Mouse (Mus musculus): Measurements from ENCODE around the gene Olfr702. TPM values are rescaled to one million over a fixed set of nuclear protein-coding genes. Genes with fewer than 3 reads are reported as not detected.

Gene Olfr702
- not detected in 2 replicates for polyA plus RNA-seq (2015; fragmentation: Nextera tagmentation; extraction: Ambion mirVana)

DNA sequence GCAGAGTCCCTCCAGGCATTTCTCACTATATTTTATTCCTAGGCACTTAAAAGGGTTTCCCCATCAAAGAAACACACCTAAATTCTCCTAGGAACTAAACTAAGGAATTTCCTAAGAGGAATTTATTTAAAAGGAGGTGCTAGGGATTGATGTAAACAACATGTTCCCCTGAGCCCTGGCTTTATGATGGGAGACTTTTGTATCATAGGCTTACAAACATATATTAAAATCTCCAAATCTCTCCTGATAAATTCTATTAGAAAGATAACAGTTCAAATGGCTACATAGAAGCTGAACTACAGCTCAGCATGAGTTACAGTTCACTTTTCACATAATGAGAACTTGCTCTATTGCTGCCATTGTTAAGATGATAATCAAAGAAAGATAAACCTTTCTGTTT is at the start of gene Olfr702:
Olfr702 (minus strand) TSS at position 101 of the 400 bp plus-strand sequence.
- H3K9me3 ChIP-seq, result no peaks in the 10 kb centered on the region
- no peaks in the 10 kb centered on the region for H3K4me1 ChIP-seq
- H3K27ac ChIP-seq, result no peak within 1 kb of the TSS
- H3K4me2 ChIP-seq, result no peak within 1 kb of the TSS
- no peak for ATAC-seq (ENCODE audit: insufficient read depth, low FRiP score, low read depth)
- no peak within 1 kb of the TSS for H3K4me3 ChIP-seq (replicated peaks)
- no peaks in the 10 kb centered on the region for H3K36me3 ChIP-seq
- no peaks in the 10 kb centered on the region for H3K27me3 ChIP-seq (replicated peaks)
- no peak within 1 kb of the TSS for H3K9ac ChIP-seq

GRCm38 (mm10) chr7:106876791-106877190 is 43.1 kb upstream of the Olfr702 start, which contains the start of gene Olfr705:
TSS of gene Olfr705 (minus strand) at chr7:106876891.
- no peak for ATAC-seq (ENCODE audit: insufficient read depth, low FRiP score, low read depth)
- Histone ChIP-seq H3K27me3 (replicated peaks) (no peaks in the 10 kb centered on the region), H3K4me3 (replicated peaks) (no peak within 1 kb of the TSS), H3K36me3 (no peaks in the 10 kb centered on the region), H3K4me1 (no peaks in the 10 kb centered on the region), H3K27ac (no peak within 1 kb of the TSS), H3K9me3 (no peaks in the 10 kb centered on the region), H3K9ac (no peak within 1 kb of the TSS), H3K4me2 (no peak within 1 kb of the TSS)
- 78% methylated on average over 3 of the region's 3 CpGs for WGBS

DNA sequence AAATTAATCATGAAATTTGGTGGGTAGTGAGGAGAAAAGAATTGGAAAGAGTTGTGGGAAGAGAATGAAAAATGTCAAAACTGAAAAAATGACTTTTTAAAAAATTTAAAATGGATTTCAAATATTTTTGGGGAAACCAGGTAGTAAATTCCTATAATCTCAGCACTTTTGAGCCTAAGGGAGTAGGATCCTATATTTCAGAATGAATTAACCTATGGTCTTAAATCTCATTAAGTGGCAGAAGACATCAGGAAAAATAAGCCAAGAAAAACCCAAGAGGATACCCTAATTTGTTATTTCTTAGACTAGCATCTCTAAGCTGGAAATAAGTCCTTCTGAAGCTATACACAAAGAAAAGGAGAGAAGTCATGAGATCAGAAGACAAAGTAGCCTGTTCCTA is 29.2 kb upstream of the Olfr702 start, which contains the start of gene Olfr704:
Olfr704 (plus strand) TSS at position 301 of the 400 bp plus-strand sequence.
- no peak within 1 kb of the TSS for H3K4me2 ChIP-seq
- no peaks in the 10 kb centered on the region for H3K9me3 ChIP-seq
- no peaks in the 10 kb centered on the region for H3K4me1 ChIP-seq
- ATAC-seq (ENCODE audit: insufficient read depth, low FRiP score, low read depth), result no peak
- no peaks in the 10 kb centered on the region for H3K27me3 ChIP-seq (replicated peaks)
- H3K27ac ChIP-seq, result no peak within 1 kb of the TSS
- H3K4me3 ChIP-seq (replicated peaks), result no peak within 1 kb of the TSS
- no peak within 1 kb of the TSS for H3K9ac ChIP-seq
- H3K36me3 ChIP-seq, result no peaks in the 10 kb centered on the region

DNA sequence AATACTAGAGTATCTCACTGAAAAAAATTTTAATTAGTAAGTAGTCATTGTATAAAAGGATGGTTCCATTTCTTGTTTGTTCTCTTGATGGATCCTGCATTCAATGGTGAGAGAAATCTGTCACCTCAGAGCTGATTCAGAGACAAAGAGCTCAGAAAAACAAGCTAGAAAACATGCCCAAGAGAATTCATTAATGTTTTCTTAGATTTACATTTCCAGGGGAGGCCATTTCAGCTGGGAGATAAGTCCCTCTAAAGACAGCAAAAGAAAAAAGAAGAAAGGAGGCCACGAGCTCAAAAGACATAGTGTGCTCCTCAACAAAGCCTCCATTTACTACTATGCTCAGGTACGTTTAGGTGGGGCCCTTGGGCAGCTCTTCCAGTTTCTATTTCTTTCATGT is 9.4 kb upstream of the Olfr702 start, which contains the start of gene Olfr703:
Olfr703 (plus strand) TSS at position 301 of the 400 bp plus-strand sequence.
- WGBS, result 57% methylated on average over 2 of the region's 2 CpGs
- Histone ChIP-seq H3K9me3 (no peaks in the 10 kb centered on the region), H3K4me1 (no peaks in the 10 kb centered on the region), H3K4me3 (replicated peaks) (no peak within 1 kb of the TSS), H3K27me3 (replicated peaks) (no peaks in the 10 kb centered on the region), H3K36me3 (no peaks in the 10 kb centered on the region), H3K9ac (no peak within 1 kb of the TSS), H3K4me2 (no peak within 1 kb of the TSS), H3K27ac (no peak within 1 kb of the TSS)
- no peak for ATAC-seq (ENCODE audit: insufficient read depth, low FRiP score, low read depth)

DNA sequence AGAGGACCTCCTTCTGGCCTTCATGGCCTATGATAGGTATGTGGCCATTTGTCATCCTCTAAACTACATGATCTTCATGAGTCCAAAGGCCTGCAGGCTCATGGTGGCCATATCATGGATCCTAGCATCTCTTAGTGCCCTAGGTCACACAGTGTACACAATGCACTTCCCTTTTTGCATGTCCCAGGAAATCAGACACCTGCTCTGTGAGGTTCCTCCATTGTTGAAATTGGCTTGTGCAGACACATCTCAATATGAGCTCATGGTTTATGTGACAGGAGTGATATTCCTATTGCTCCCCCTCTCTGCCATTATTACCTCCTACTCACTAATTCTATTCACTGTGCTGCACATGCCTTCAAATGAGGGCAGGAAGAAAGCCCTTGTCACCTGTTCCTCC is 15.3 kb downstream of the Olfr702 start:
- Histone ChIP-seq H3K9me3 (no peaks in the 10 kb centered on the region), H3K27ac (no peak overlapping the region), H3K9ac (no peak overlapping the region), H3K27me3 (replicated peaks) (no peaks in the 10 kb centered on the region), H3K36me3 (no peaks in the 10 kb centered on the region), H3K4me3 (replicated peaks) (no peak overlapping the region), H3K4me2 (no peak overlapping the region), H3K4me1 (no peaks in the 10 kb centered on the region)
- no peak for ATAC-seq (ENCODE audit: insufficient read depth, low FRiP score, low read depth)

DNA sequence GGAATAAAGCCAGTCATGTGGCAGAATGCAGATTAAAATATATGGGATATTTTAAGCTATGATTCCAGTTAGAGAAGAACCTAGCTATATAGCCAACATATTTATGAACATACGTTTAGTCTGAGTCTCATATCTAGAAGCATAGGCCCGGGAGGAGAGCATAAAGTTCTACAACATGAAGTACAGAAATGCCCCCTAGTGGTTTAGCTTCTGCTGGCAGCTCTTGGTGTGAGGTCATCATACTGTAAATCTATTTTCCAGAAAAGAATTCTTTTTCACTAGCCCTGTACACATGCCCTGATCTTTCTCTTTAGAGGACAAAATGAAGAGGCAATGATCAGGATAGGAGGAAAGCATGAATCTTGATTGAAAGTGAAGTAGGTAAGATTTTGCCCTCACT is 17.9 kb downstream of the Olfr702 start:
- 40% methylated on average over 2 of the region's 2 CpGs for WGBS
- Histone ChIP-seq H3K36me3 (no peaks in the 10 kb centered on the region), H3K27ac (no peak overlapping the region), H3K4me1 (no peaks in the 10 kb centered on the region), H3K4me3 (replicated peaks) (no peak overlapping the region), H3K27me3 (replicated peaks) (no peaks in the 10 kb centered on the region), H3K4me2 (no peak overlapping the region), H3K9ac (no peak overlapping the region), H3K9me3 (no peaks in the 10 kb centered on the region)
- ATAC-seq (ENCODE audit: insufficient read depth, low FRiP score, low read depth), result no peak

GRCm38 (mm10) chr7:106813829-106814228 is 19.9 kb downstream of the Olfr702 start, which contains the start of gene Olfr701:
TSS of gene Olfr701 (plus strand) at chr7:106814129.
- Histone ChIP-seq H3K4me3 (replicated peaks) (no peak within 1 kb of the TSS), H3K27me3 (replicated peaks) (no peaks in the 10 kb centered on the region), H3K4me1 (no peaks in the 10 kb centered on the region), H3K27ac (no peak within 1 kb of the TSS), H3K4me2 (no peak within 1 kb of the TSS), H3K9ac (no peak within 1 kb of the TSS), H3K9me3 (no peaks in the 10 kb centered on the region), H3K36me3 (no peaks in the 10 kb centered on the region)
- no peak for ATAC-seq (ENCODE audit: insufficient read depth, low FRiP score, low read depth)
- 63% methylated on average over 2 of the region's 2 CpGs for WGBS

DNA sequence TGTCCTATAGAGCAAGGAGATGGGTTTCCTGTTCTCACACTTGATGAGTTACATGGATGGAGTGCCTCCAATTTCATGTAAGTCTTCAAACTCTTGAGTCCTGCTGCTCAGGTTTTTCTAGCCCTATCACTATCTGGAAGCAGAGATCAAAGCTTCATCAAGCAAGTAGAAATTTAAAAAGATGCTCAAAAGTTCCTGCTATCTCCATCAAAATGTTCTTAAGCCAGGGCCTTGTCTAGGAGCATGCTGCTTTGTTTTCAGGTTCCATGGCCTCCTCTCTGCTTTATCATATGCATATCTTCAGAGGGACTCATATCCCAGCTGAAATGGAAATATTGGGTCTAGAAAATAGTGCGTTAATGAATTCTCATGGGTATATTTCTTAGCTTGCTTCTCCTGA is 25.0 kb downstream of the Olfr702 start, which contains the start of gene Olfr700:
Olfr700 (minus strand) TSS at position 101 of the 400 bp plus-strand sequence.
- no peak within 1 kb of the TSS for H3K9ac ChIP-seq
- H3K4me2 ChIP-seq, result no peak within 1 kb of the TSS
- no peaks in the 10 kb centered on the region for H3K4me1 ChIP-seq
- no peak within 1 kb of the TSS for H3K27ac ChIP-seq
- WGBS, result 93% methylated on average over 1 of the region's 1 CpGs
- H3K27me3 ChIP-seq (replicated peaks), result no peaks in the 10 kb centered on the region
- no peak for ATAC-seq (ENCODE audit: insufficient read depth, low FRiP score, low read depth)
- no peaks in the 10 kb centered on the region for H3K36me3 ChIP-seq
- no peaks in the 10 kb centered on the region for H3K9me3 ChIP-seq
- no peak within 1 kb of the TSS for H3K4me3 ChIP-seq (replicated peaks)

- Histone ChIP-seq H3K9ac (no peak within 1 kb of the TSS), H3K27me3 (replicated peaks) (no peaks in the 10 kb centered on the region), H3K4me1 (no peaks in the 10 kb centered on the region), H3K9me3 (no peaks in the 10 kb centered on the region), H3K4me3 (replicated peaks) (no peak within 1 kb of the TSS), H3K4me2 (no peak within 1 kb of the TSS), H3K36me3 (no peaks in the 10 kb centered on the region), H3K27ac (no peak within 1 kb of the TSS)
- WGBS, result 69% methylated on average over 1 of the region's 1 CpGs
- no peak for ATAC-seq (ENCODE audit: insufficient read depth, low FRiP score, low read depth)
Measured at GRCm38 (mm10) chr7:106793098-106793497, 40.6 kb downstream of the Olfr702 start, which contains the start of gene Olfr699. TSS of gene Olfr699 (minus strand) at chr7:106793198.

GRCm38 (mm10) chr7:106788330-106788729 is 45.4 kb downstream of the Olfr702 start:
- no peak overlapping the region for H3K27ac ChIP-seq
- H3K4me3 ChIP-seq (replicated peaks), result no peak overlapping the region
- ATAC-seq (ENCODE audit: insufficient read depth, low FRiP score, low read depth), result no peak
- no peaks in the 10 kb centered on the region for H3K9me3 ChIP-seq
- no peaks in the 10 kb centered on the region for H3K36me3 ChIP-seq
- H3K4me1 ChIP-seq, result no peaks in the 10 kb centered on the region
- H3K4me2 ChIP-seq, result no peak overlapping the region
- no peaks in the 10 kb centered on the region for H3K27me3 ChIP-seq (replicated peaks)
- no peak overlapping the region for H3K9ac ChIP-seq

Other genes starting within 250 kb of the Olfr702 start
- gene Olfr693, start 153.3 kb downstream of the Olfr702 start, polyA plus RNA-seq (2015; fragmentation: Nextera tagmentation; extraction: Ambion mirVana), result not detected in 2 replicates
- not detected in 2 replicates for gene Olfr694, start 142.1 kb downstream of the Olfr702 start, polyA plus RNA-seq (2015; fragmentation: Nextera tagmentation; extraction: Ambion mirVana)
- gene Olfr695, start 117.5 kb downstream of the Olfr702 start, polyA plus RNA-seq (2015; fragmentation: Nextera tagmentation; extraction: Ambion mirVana), result not detected in 2 replicates
- not detected in 2 replicates for gene Olfr697, start 91.5 kb downstream of the Olfr702 start, polyA plus RNA-seq (2015; fragmentation: Nextera tagmentation; extraction: Ambion mirVana)
- not detected in 2 replicates for gene Olfr698, start 78.5 kb downstream of the Olfr702 start, polyA plus RNA-seq (2015; fragmentation: Nextera tagmentation; extraction: Ambion mirVana)
- not detected in 2 replicates for gene Olfr699, start 40.7 kb downstream of the Olfr702 start, polyA plus RNA-seq (2015; fragmentation: Nextera tagmentation; extraction: Ambion mirVana)
- gene Olfr700, start 25.1 kb downstream of the Olfr702 start, polyA plus RNA-seq (2015; fragmentation: Nextera tagmentation; extraction: Ambion mirVana), result not detected in 2 replicates
- gene Olfr701, start 19.8 kb downstream of the Olfr702 start, polyA plus RNA-seq (2015; fragmentation: Nextera tagmentation; extraction: Ambion mirVana), result not detected in 2 replicates
- gene Olfr703, start 9.5 kb upstream of the Olfr702 start, polyA plus RNA-seq (2015; fragmentation: Nextera tagmentation; extraction: Ambion mirVana), result not detected in 2 replicates
- gene Olfr704, start 29.3 kb upstream of the Olfr702 start, polyA plus RNA-seq (2015; fragmentation: Nextera tagmentation; extraction: Ambion mirVana), result not detected in 2 replicates
- not detected in 2 replicates for gene Olfr705, start 43.0 kb upstream of the Olfr702 start, polyA plus RNA-seq (2015; fragmentation: Nextera tagmentation; extraction: Ambion mirVana)
- gene Olfr706, start 54.3 kb upstream of the Olfr702 start, polyA plus RNA-seq (2015; fragmentation: Nextera tagmentation; extraction: Ambion mirVana), result not detected in 2 replicates
- not detected in 2 replicates for gene Olfr707, start 67.3 kb upstream of the Olfr702 start, polyA plus RNA-seq (2015; fragmentation: Nextera tagmentation; extraction: Ambion mirVana)
- gene Olfr1532-ps1, start 74.1 kb upstream of the Olfr702 start, polyA plus RNA-seq (2015; fragmentation: Nextera tagmentation; extraction: Ambion mirVana), result not detected in 2 replicates
- not detected in 2 replicates for gene Olfr709-ps1, start 98.3 kb upstream of the Olfr702 start, polyA plus RNA-seq (2015; fragmentation: Nextera tagmentation; extraction: Ambion mirVana)
- gene Olfr710, start 114.4 kb upstream of the Olfr702 start, polyA plus RNA-seq (2015; fragmentation: Nextera tagmentation; extraction: Ambion mirVana), result not detected in 2 replicates
- not detected in 2 replicates for gene Olfr6, start 130.0 kb upstream of the Olfr702 start, polyA plus RNA-seq (2015; fragmentation: Nextera tagmentation; extraction: Ambion mirVana)
- gene Olfr711, start 141.6 kb upstream of the Olfr702 start, polyA plus RNA-seq (2015; fragmentation: Nextera tagmentation; extraction: Ambion mirVana), result not detected in 2 replicates
- gene Olfr2, start 172.2 kb upstream of the Olfr702 start, polyA plus RNA-seq (2015; fragmentation: Nextera tagmentation; extraction: Ambion mirVana), result not detected in 2 replicates
- gene Olfr713, start 197.3 kb upstream of the Olfr702 start, polyA plus RNA-seq (2015; fragmentation: Nextera tagmentation; extraction: Ambion mirVana), result not detected in 2 replicates
- gene Olfr714, start 237.1 kb upstream of the Olfr702 start, polyA plus RNA-seq (2015; fragmentation: Nextera tagmentation; extraction: Ambion mirVana), result not detected in 2 replicates